Mouse (Mus musculus) C2C12 (cell line): ENCODE data around the gene Zfp239.

ENCODE experiments used
- CEBPB ChIP-seq: IDR thresholded peaks from one replicate; pipeline ENCODE4 v1.6.1; 2011; ENCODE audit warnings: low read depth, mild to moderate bottlenecking, control low read depth, moderate library complexity
- CTCF ChIP-seq: IDR thresholded peaks from one replicate; pipeline ENCODE4 v1.5.1; 2011; ENCODE audit not compliant: control insufficient read depth, insufficient read depth, insufficient read length
- MAX ChIP-seq: IDR thresholded peaks from one replicate; pipeline ENCODE4 v1.6.1; 2011; ENCODE audit warnings: mild to moderate bottlenecking, control low read depth
- MYOD1 ChIP-seq: IDR thresholded peaks from one replicate; pipeline ENCODE4 v1.6.1; 2011; ENCODE audit warnings: low read depth; ENCODE audit not compliant: control insufficient read depth, insufficient read length
- MYOG ChIP-seq: IDR thresholded peaks from one replicate; pipeline ENCODE4 v1.6.1; 2011; ENCODE audit not compliant: control insufficient read depth, insufficient read length; ENCODE audit errors: extremely low read depth
- USF1 ChIP-seq: IDR thresholded peaks from one replicate; pipeline ENCODE4 v1.6.1; 2011; ENCODE audit warnings: low read depth, mild to moderate bottlenecking, control low read depth, moderate library complexity

GRCm38 (mm10) chr6:117888642-117889096, 26.8 kb downstream of the Zfp239 start:
- TF ChIP-seq MAX (no peak), CTCF (no peak), CEBPB (no peak), MYOD1 (no peak), MYOG (no peak), USF1 (no peak)
